Mouse (Mus musculus) liver, postnatal 0 days (tissue): ENCODE data around the gene Col4a5.

Experiments
- CTCF ChIP-seq: sonication (generic); IDR thresholded peaks from 2 replicates; pipeline ENCODE4 v1.5.1; 2016; ENCODE audit warnings: antibody characterized with exemption, low read depth
- EP300 ChIP-seq: IDR thresholded peaks from 2 replicates; pipeline ENCODE4 v1.6.1; 2016; ENCODE audit warnings: antibody characterized with exemption, low read depth, mild to moderate bottlenecking

DNA sequence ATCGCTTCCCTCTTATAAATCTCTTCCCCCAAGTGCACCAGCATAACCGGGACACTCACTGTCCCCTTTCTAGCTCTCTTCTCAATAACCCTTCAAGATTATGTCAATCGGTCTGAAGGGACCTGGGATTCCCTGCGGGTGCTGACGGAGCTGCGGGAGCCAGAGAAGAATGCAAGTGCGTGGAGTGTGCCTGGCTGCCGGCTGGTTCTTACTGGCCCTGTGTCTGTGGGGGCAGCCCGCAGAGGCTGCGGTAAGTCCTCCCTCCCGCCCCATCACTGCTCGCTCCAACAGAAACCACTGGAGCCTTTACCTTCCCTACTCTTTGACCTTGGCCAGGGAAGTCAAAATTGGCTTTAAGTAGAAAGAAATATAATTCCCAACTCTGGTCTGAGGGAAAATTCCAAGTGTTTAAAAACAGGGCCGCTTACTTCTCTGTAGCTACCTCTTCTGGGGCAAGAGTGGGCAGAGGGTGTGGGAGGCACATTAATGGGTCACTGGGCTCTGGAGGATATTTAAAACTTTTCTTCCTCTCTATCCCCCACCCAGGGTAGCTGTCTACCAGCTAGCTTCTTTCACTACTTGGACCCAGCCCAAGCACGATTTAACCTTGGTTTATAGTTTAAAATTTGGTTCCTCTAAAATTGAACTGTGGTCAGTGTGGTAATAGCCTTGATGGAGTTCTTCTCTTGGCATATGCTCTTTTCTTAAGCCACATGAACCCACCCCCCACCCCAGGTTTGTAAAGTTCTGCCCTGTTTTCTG is 562 bp downstream of the Col4a5 start:
- TF ChIP-seq CTCF (no peak), EP300 (no peak)
